Mouse (Mus musculus) thymus, adult 18-20 months (tissue): ENCODE measurements at regions not wholly inside any gene's neighbourhood (a gene's known extent, or its start where the extent isn't known, plus 50 kb on each side); places are given as distances from the start of the nearest gene placed in this dataset.

ENCODE experiments used
- DNase-seq, 2 experiments: peaks; one replicate each; pipeline ENCODE4 v3.0.0; 2022; ENCODE audit warnings: mixed read lengths in 2 of 2

DNA sequence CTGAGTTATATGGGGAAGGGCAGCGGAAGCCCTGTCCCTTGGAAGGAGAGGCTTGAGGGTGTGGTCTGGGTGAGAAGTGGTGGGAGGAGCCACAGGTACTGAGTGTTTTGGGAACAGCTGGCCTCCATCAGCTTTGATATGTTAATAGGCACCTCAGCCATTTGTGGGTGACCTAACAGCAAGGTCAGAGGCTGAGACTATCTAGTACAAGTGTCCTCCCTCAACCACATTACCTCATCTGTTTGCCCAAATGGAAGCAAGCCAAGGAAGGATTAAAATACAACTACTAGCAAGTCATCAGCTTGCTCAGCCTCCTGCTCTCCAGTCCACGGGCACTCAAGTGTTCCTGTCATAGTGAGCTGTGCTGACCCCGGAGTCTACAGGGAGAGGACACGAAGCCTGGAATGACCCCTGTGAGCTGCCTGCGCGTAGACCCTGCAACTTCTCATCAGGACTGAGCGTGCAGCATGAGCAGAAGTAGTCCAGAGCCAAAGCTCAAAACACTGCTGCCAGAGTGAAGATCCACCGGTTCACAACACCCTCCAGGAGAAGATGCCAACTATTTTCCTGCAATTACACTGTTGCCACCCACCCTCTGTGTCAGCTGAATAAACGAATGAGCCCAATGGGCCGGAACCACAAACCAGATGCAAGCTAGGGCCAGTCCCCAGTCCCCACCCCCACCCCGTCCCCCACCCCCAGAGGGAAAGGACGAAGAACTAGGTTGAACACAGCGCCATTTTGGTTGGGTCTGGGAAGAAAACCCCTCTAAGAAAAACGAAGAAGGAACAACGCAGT, 239.6 kb downstream of the Qk start:
- no peak for DNase-seq

DNA sequence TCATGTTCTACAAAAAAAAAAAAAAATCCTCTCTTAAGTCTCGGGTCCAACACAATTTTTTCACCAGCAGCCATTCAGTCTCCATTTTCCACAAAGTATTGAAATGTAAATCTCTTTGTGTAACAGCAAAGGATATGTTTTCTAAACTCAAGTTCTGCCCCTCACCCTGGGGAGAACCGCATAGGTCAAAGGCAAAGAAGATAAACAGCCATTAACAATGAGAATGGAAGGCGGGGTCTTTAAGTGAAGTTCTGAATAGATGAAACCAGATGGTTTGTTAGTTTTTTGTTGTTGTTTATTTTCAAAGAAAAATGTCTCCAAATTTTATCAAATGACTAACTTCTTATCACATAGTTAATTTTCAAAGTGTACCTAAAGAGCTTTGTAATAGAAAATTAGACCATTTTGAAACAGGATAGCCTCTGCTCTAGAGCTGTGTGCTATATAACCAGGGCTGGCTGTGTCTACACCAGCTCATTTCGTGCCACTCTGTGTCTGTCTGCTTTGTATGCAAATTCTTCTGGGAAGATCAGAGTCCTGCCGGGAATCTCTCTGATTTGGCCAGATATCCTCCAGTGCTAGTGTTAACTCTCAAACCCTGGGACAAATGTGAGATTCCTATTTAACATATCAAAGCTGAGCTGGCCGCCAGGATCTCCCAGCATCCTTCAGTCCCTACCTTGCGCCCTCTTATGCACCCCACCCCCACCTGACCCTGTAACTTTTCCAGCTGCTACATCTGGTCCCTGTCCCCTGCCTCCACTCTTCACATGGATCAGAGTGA, 240.9 kb downstream of the Qk start:
- no peak for DNase-seq

DNA sequence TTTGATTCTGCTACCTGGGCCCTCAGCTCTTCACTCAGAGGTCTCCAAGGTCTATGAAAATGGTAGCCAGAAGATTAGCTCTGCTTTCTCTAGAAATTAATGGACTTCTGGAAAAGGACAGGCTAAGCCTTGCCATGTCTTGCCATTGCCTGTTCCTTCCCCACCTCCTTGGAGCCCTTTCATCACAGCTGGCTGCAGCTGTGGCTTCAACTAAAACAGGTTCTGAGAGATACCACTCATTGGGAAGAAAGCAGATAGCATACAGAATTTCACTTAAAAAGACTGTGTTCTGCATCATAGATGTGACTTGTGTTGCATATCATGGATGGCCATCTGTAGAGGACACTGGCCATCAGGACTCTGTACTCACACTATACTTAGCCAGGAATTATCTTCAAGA, 246.4 kb downstream of the Qk start:
- DNase-seq = no peak

DNA sequence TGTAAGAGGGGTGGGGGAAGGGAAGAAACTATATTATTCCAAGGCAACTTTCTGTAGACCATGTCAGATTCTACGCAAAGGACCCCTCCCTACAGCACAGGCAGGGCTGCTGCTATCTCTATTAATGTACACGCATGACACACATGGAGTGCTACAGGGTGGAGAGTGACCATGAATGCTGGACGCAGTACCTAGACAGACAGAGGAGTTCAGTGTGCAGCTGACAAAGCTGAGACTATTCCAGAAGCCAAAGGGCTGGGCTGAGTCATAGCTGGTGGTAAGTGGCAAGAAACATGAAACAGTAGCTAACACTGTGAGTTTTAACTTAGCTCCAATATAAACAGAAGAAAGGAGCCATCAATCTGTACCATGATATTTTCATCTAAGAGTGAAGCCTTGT, 250.4 kb downstream of the Qk start:
- DNase-seq = no peak

DNA sequence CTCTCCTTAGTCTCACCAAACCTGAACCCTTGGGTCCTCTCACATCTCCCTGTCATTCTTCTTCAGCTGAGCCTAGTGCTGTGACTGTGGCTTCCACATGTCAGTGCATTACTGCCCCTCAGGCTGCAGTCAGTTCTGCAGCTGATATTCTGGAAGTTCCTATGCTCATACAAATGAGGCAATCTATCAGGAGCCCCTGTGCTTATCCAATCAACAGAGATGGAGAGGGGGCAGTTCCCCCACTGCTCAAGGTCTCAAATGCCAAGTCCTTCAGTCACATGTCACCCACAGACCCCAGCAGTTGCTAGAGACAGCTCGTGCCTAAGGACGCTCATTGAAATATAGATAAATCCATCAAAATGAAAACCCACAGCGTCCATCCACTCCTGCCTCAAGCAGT, 254.5 kb downstream of the Qk start:
- no peak for DNase-seq

DNA sequence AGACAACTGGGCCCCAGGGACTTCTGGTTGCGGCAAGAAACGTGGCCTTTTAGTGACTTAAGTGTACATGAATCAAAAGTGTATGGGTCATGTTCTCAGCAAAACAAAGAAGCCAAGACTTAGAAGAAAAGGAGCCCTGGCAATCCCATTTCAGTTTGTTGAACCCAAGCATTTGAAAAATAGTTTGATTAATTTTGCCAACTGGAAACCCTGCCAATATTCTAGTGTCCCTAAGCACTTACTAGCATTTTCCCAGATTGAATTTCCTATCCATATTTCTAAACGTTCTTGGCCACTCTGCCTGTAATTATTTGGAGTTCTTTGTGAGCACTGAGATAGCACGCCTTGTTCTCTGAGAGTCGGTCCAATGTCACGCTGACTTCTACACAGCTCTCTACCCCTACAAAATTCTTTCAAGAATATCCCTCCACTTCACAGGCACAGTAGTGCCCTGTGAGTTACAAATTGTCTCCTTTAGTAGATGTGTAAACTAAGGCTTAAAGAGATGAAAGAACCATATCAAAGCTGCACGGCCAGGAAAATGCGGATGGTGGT, 257.0 kb downstream of the Qk start:
- DNase-seq = no peak

DNA sequence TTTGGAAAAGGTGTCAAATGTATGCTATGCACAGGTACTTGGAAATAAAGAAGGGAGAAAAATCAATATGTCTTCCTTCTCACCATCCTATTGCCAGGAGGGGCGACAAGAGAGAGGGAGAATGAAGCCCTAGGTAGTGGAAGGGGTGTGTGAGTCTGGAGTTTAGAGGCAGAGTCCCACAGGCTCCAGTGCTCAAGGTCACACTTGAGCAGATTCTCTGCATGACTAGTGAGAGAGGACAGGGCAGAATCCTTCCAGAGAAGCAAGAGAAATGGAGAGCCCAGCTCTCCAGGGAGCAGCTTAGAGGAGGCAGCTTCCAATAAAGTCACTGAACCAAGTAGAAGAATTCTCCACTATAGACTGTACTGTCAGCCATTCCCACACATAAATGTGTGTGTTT, 261.9 kb downstream of the Qk start:
- DNase-seq = no peak

DNA sequence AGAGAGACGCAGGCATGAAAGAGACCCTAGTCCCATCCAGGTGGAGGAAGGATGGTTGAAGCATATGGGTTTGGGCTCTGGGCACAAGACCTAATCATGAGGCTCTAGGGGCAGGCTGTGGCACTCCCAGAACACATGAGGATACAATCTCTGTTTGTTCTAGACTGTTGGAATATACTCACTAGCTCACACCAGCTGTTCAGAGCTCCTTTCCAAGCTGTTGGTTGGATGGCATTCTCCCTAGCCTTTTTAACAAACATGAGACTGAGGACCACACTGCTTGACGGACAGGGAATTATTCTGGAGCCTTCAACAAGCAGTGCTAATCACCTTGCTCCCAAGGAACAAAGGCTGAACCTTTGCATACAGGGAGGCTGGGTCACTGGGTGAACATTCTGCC, 263.6 kb downstream of the Qk start:
- no peak for DNase-seq

DNA sequence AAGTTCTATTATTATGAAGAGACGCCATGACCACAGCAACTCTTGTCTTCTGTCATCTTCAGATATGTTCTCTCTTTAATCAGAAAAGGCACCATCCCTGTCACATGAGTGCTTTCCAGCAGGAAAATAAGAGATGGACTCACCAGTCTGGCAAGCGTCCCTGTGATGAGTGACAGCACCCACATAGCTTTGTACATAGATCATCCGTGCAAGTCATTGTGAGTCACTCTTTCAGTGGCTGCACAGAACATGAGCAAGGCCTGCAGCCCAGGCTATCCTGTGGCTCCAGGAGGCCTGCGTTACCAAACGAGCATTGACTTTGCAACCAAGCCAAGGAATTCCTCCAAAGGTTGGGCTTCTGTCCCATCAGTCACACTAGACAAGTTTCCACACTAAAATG, 265.3 kb downstream of the Qk start:
- DNase-seq = no peak

DNA sequence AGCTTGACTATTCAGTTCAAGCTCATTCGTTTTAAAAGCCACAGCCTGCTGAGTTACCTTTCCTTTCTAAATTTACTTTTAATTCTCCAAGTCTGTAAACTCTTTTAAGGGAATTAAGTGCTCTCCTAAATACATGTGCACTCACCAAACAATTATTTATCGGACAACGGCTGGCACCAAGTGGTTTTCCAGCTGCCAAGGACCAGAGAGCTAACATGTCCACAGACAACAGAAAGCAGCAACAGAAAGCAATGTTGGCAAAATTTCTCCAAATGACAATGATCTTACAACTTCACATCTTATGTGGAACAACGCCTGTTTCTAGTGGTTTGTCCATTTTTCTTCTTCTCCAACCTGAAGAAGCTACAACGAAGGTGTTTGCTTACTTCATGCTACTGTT, 275.3 kb downstream of the Qk start:
- DNase-seq = no peak

DNA sequence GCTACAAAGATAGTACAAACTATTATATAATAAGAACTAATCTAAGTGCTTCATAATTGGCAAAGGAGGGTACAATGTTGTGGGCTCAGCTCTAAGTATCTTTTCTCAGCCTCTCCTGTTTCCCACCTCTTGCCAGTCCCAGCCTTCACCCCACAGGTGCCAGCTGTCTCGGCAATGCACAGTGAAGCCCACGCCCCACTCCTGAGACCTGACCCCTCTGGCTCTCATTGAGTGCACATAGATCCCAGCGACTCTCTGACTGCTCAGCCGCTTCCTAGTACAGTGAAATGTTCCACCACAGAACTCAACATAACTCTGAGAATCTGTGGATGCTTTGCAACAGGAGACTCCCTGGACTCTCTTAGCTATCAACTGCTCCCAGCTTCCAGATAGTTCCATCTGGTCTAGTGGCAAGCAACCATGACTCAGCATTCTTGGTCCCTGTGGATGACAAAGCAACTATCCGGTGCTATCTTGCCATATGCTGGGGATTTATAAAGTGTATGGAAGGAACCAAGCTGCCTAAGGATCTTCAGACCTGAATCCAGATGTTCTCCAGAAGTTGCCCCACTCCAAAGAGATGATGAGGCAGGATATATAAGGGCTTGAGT, 277.5 kb downstream of the Qk start:
- no peak for DNase-seq

DNA sequence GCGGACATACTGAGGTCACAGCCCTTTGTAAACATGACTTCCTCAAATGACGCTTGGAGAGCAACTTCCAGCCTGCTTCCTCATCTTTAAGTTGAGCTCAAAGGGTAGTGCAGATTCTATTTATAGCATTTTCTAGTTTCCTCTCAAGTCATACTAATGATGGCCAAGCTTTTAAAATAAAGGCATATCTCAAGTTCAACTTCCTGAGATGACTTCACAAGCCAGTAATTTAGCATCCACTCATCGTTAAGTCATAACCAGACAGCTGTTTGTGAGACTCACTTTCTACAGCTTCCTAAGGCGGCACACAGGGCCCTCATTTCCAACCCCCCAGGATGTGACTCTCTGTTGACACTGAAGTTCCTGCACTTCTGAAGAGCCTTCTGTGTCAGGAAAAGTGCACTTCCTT, 278.7 kb downstream of the Qk start:
- DNase-seq = no peak

DNA sequence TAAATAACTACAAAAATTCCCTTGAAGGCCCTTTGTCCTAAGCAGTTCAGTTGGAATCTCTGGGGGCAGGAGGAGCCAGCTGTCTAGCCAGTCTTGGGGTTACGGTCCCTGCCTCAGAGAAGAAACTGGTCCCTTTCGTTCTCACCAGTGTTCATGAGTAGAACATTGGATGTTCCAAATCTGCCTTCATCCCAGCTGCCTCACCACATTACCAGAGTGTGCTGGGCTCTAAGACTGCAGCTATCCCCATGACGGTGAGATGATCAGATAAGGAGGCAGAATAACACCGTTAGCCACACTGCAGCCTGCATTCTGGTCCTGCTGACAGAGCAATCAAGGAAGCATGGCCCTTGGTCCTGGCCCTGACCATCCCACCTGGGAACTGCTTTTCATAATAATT, 279.3 kb downstream of the Qk start:
- no peak for DNase-seq

DNA sequence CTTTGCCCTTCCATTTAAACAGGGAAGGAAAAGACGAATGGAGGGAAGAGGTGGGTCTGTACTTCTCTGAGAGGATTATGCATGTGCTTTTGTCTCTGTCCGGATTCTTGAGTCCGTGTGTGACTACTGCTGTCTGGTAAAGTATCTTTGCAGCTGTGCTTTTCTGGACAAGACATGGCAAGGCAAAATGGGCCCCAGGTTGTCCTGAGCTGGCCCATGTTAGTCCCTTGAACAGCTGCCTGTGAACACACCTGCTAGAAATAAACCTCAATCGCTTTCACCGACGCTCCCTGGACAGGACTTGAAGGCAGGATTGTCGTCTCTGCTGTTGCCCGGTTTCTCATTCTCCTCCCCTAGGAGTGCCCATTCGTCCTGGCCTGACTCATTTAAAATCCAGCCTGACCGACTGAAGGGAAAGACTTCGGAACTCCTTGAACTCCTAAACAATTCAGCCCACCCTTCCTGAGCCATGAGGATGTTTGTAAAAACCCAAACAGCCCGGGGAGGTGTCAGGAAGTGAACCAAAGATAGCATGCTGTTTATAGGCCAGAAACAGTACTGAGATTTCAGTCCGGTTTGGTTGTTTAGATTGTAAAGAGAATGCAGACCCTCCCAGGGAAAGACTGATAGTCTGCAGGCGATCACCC, 281.7 kb downstream of the Qk start:
- DNase-seq = no peak

DNA sequence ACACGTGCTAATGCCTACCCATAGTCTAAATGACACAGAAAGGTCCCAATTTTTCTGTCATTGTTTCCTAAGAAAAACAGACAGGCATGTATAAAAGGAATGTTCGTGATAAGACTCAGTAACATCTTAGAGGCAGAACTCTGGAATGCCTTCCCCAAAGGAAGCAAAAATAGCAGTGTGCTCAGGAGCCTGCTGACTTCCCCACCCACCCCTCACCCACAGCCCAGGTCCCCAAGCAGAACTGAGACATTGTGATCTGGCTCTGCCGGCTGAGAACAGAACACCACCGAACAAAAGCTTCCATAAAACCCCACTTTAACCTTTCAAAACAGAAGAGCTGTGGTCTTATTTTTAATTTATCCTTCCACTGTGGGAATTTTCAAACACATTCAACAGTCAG, 286.1 kb downstream of the Qk start:
- no peak for DNase-seq

DNA sequence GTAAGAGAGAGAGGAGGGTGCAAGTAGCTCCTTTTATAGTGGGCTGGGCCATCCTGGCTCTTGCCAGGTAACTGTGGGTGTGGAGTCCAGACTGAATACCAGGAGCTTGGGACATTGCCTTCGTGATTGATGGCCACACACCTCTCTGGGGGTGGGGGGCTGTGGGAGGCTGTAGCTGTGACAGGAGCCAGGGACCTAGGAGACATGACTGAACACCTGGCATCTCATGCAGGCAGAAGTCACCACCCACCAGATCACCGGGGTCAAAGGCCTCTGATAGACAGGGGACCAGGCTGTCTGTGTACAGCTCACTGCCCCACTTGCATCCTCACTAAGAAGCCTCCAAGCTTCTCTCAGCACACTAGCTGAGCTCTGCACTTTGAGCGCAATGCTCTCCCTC, 288.6 kb downstream of the Qk start:
- no peak for DNase-seq

DNA sequence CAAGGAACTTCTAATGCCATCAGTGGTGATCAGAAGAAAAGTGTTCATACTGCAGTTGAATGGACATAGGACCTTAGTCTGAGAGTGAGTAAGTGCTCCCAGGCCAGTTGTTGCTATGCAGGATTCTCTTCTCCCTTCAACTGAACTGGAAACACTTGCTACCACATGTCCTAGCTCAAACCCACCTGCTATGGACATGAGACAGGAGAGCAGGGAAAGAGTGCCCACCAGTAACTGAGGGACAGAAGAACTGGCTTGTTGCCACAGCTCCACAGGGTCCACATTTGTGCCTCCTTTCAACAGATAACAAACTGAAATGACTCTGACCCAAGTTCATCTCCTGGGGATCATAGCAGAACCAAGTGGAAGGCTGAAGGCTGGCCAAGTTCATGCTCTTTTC, 292.9 kb downstream of the Qk start:
- DNase-seq = no peak

DNA sequence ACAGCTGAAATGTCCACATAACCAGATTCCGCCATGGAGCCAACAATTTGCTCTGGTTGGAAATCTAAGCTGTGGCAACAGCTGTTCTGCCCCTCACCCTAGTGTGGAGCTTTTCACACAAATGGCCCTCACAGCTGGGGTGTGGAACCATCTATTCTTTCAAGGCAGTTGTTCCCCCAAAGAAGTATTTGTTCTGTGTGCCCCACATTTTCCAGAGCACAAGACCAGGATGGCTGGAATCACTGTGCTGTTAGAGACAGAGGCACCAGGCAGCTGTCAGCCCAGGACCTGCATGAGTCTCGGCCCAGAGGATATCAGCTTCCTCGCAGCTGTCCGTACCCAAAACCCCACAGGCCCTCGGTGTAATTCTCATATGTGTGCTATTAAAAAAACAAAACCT, 294.4 kb downstream of the Qk start:
- DNase-seq = no peak

DNA sequence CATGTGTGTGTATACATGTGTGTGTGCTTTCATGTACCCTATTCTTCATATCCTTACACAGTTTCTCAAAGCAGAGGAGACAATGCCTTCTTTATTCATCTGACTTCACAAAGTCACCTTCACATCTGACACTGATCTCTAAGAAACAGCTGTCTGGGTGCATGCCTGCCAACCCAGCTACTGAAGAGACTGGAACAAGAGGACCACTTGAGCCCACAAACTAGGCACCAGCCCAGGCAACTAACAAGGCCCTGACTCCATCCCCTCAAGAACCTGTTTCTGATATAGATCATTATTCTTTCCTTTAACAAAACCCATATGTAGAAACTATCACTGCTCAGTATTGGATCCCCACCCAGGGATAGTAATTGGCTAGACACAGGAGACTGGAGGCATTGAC, 295.3 kb downstream of the Qk start:
- DNase-seq = no peak

DNA sequence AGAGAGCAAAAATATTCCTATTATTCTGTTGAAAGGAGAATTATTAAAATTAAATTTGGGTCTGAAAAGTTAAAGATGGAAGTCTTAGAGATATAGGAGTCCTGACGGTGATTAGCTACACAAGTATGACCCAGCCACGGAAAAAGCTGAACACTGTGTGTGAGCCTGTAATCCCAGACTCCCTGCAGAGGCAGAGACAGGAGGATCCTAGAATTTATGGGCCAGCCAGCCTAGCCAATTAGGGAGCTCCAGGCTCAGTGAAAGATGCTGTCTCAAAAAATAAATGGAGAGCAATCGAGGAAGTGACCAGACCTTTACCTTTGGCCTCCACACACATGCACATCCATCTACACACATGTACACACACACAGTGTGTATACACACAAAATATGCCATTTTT, 307.5 kb downstream of the Qk start:
- DNase-seq = no peak

DNA sequence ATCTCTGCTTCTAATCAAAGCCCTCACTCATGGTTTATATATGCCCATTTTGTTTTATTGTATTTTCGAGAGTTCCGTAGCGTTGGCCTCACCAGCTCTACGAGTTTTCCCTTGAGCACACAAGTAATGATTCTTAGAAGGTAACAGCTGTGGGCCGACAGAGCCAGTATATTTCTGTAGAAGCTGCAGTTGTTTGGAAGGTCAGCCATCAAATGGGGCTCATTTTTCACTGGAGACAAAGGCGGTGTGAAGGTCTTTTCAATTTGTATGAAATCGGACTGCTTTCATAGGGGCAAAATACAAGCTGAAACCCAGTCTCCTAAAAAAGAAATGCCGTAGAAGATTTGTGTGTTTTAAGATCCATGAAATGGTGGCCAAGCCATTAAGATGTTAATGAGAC, 307.9 kb downstream of the Qk start:
- DNase-seq = no peak

DNA sequence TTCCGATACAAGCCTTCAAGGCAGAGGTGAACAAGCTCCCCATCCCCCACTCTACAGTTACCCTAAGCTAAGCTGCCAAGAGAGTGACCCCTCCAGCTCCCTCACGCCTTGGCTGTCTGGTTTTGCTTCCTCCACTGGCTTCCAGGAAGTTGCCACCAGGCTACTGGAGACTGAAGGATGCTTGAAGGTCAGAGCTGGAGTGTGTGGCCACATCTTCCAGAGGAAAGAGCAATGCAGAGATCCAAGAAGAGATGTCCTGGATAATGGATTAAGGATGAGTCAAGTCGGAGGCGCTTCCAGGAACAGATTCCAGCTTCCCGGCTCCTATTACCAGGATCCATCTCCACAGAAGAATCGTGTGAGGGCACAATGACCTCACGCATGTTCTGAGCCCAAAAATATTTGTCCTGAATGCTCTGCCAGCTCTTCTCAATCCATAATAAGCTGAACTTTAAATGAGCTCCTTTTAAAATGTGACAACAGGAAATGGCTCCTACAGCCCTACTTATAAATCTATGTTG, 318.5 kb downstream of the Qk start:
- DNase-seq = no peak

DNA sequence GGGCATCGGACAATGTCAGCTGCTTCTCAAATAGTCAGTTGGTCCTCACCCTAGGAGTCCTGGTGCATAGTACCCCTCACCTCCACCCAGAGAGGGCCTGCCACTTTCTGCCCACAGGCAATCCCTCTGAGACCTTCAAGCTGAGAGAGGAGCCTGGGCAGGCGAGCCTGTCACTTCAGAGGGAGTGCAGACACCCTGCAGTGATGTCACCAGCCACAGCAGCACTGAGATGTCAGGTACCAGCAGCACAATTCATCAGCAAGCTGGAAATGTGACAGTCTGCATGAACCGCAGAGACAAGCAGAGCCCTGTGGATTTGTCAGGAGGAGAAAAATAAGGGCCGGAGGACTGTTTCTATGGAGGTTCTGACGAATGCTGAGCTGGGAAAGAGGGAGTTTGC, 324.3 kb downstream of the Qk start:
- no peak for DNase-seq
